ENCODE assay signal across 8 mouse cellular contexts in genomic region chr19:10881426-10882154, GRCm38 (mm10). TPM values are rescaled to one million over a fixed set of nuclear protein-coding genes. Genes with fewer than 3 reads are reported as not detected.
A peak's percentile ranks its signal among the peaks of the same experiment; 100 is the strongest.
DNase-seq lines count a peak whose midpoint lies in the region; ATAC-seq and TF ChIP-seq lines count a peak whose summit lies in the region.

TSS of gene Tmem109 (minus strand) at chr19:10882001.

- H3K36me3 ChIP-seq in forebrain, embryonic 15.5 days = no peaks in the 10 kb centered on the region

- no peak for TF ChIP-seq CTCF in lung, adult 2 months (IDR thresholded peaks at IDR 0.05; ENCODE audit: insufficient read depth, low read length)

- peak; percentile 96 for DNase-seq in ES-CJ7 (ENCODE audit: low read depth, low spot score)
- peak; percentile 94 for DNase-seq in cerebellum, adult 11 months
- peak; percentile 89 for DNase-seq in heart, postnatal 25 days (ENCODE audit: low spot score)
- DNase-seq in layer of hippocampus, adult 18-20 months (ENCODE audit: low spot score in 2 of 2) = peak; percentile 93 to 96
- peak; percentile 89 for DNase-seq in lung, adult 2 months
- DNase-seq in thymus, adult 18-20 months = peak; percentile 84 to 88

- intact Hi-C loops in heart, postnatal 25 days (cut with DNase I) = loop anchor here (2.0 kb wide), 1 partner anchor 13 kb away; the partner anchor contains the start of gene Prpf19

- under 1% methylated on average over 49 of the region's 49 CpGs for WGBS in forebrain, embryonic 15.5 days
- under 1% methylated on average over 49 of the region's 49 CpGs for WGBS in lung, adult 2 months

- peak within 1 kb of the TSS; percentile 99 for H3K27ac ChIP-seq in forebrain, embryonic 15.5 days (replicated peaks)

- peak within 1 kb of the TSS; percentile 93 for H3K4me2 ChIP-seq in forebrain, embryonic 15.5 days (replicated peaks)

- no peaks in the 10 kb centered on the region; the same call in 1 of the 2 replicates for H3K9me3 ChIP-seq in forebrain, embryonic 15.5 days

- peaks cover 28% of the 10 kb centered on the region for H3K4me1 ChIP-seq in forebrain, embryonic 15.5 days
- peaks cover 9% of the 10 kb centered on the region for H3K4me1 ChIP-seq in lung, adult 2 months (ENCODE audit: control insufficient read depth, insufficient read depth, low read length)

- peak; percentile 95 for ATAC-seq in forebrain, embryonic 15.5 days (replicated peaks)
- ATAC-seq in neutrophil, adult 5-6 weeks (ENCODE audit: extremely low read depth, insufficient number of reproducible peaks, low FRiP score, poor library complexity, severe bottlenecking) = peak; percentile 53

- peak; percentile 35; the same call in 1 of the 2 replicates for TF ChIP-seq POLR2A in lung, adult 2 months (IDR thresholded peaks at IDR 0.05; ENCODE audit: borderline replicate concordance, extremely low read depth, low read depth, low read length)

- H3K27me3 ChIP-seq in forebrain, embryonic 15.5 days = no peaks in the 10 kb centered on the region

- peak within 1 kb of the TSS; percentile 58 for H3K4me3 ChIP-seq in forebrain, embryonic 15.5 days
- peak within 1 kb of the TSS; percentile 80 for H3K4me3 ChIP-seq in lung, adult 2 months (replicated peaks; ENCODE audit: extremely low read depth, low read depth, low read length)

- H3K9ac ChIP-seq in forebrain, embryonic 15.5 days (replicated peaks) = peak within 1 kb of the TSS; percentile 74

RNA-seq across cellular contexts. Expression of gene Tmem109, which starts in this region (rescaled TPM):
- 39.9 and 40.2 TPM in 2 replicates for polyA plus RNA-seq in forebrain, embryonic 15.5 days (2015; fragmentation: Nextera tagmentation; extraction: Ambion mirVana)
- total RNA-seq in heart, postnatal 25 days (2021) = 10 to 100 TPM; 82.8 to 87.8 TPM
- total RNA-seq in layer of hippocampus, adult 18-20 months (2021) = 10 to 100 TPM; 46.9 to 51.0 TPM
- polyA plus RNA-seq in lung, adult 2 months (2012; rRNA removed) = 206 and 278 TPM in 2 replicates
- total RNA-seq in neutrophil, adult 5-6 weeks (2017) = 11.5 and 17.2 TPM in 2 replicates

Comparison
In these comparisons a context has a peak if more than half of its experiments do, and no peak if none do; other contexts are left out.
1. Peak in every context shown above with its lines: DNase-seq, ATAC-seq, H3K4me3 ChIP-seq and H3K27ac ChIP-seq.